Mouse (Mus musculus): Measurements from ENCODE around the gene Cfap65. TPM values are rescaled to one million over a fixed set of nuclear protein-coding genes. Genes with fewer than 3 reads are reported as not detected.

Cfap65 gene
- not detected for total RNA-seq (2023)

DNA sequence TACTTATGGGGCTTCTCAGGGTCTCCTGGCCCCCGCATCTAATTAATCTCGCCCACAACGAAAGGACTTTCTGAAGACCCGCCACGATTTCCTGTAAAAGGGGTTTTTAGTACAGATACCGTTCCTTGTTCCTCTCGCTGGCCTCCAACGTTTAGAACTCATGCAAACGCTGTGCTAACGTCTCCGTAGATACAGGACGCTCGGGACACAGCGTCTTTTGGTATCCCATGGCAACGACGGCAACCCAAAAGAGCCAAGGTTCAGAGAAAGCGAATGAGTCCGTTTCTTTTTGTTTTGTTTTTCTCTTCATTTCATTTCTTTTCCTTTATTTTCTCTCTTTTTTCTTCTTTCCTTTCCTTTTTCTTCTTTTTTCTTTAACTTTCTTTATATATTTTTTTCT, at the start of gene Cfap65:
TSS of gene Cfap65 (minus strand) at position 198 of the 400 bp plus-strand sequence.

DNA sequence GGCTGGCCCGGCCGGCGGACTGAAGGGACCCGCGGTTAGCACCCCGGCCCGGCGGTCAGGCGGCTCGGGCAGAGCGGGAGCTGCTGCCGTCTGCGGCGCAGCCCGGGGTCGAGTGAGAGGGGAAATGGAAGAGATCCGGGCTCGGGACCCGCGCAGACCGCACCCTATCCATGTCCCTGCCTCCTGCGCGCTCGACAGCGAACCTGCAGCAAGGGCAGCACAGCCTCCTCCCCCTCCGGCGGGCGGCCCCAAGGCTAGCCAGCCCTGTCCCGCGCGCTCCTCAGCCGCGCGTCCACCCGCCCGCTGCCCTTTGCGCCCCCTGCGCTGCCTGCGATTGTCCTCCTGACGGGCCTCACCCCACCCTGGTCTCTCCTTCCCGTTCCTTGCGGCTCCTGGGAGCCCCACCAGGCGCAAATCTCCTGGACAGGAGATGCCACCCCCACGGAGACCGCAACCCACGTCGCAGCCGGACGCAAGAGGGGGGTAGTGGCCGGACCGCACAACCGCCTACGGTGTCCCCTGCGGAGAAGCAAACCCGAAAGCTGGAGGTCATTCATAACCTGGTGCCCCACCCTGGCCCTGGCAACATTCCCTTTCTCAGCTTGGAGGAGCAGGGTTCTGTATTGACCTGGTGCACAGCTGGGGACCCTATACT, 16.3 kb upstream of the Cfap65 start, which contains the start of gene Ihh:
TSS of gene Ihh (minus strand) at position 117 of the 655 bp plus-strand sequence.

DNA sequence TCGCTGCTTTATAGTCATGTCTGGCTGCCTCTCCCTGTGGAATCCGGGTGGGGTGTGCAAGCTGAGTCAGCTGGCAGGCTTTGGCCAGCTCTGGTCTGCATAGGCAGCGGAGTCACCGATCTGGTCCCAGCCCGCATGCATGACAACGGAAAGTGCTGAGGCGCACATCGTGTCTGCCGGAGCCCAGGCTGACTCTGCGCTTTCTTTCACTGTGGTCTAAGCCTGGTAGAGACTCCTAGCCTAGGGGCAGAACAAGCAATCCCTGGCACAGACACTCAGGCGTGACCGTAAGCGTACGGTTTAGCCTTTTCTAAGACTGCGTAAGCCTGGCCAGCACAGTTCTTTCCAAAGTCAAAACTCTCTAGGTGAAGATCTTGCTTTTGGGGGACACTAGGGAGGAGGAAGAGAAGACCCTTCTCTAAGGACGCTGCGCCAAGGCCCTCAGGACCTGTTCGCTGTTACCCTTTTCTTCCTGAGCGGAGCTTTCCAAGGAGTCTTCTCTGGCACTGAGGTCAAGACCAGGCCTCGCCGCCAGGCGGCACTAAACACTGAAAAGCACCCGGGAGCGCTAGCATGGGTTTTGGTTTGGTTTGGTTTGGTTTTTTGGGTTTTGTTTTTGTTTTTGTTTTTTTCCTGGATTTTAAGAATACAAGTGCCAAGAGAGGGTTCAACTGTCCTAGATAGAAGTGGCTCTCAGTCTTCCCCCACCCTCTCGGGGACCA, 42.1 kb downstream of the Cfap65 start, which contains the start of gene Cryba2:
TSS of gene Cryba2 (minus strand) at position 10 of the 722 bp plus-strand sequence.

GRCm38 (mm10) chr1:74885369-74886042, 49.9 kb downstream of the Cfap65 start, which contains the start of gene Fev:
Gene Fev, minus strand, starts transcription at chr1:74885419.

DNA sequence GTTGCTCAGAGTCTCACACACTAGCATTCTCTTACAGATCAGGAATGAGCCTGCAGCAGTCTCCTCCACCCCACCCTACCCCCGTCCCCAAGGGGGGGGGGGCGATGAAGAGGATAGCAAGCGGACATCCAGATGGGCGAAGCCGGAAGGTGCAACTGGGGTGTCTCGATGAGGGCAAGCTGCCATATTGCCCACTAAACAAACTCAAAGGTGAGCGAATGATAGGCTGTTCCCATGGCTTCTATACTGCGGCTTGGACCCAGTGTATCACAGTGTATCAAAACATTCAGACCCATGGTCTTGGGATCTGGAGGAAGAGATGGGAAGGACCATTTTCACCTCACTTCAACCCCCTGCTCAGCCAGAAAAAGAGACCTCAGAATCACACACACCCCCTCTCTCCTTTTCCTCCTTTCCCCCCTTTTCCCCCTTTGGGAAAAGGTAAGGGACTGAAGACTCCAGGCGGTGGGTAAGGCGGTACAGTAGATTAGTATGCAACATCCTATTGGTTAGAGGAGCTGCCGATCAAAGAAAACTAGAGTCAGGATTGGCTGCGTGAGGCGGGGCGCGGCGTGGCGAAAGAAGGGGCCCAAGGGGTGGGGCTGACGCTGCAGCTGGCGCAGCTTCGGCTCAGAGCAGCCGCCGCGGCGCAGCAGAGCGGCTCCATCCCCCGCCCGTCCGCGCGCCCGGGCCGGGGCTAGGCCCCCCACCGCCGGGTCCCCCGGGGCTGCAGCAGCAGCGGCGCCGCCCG, 80.9 kb downstream of the Cfap65 start, which contains the start of gene Cdk5r2:
TSS of gene Cdk5r2 (plus strand) at position 629 of the 751 bp plus-strand sequence.

Other genes with a start within 250 kb of the Cfap65 start
- gene Cyp27a1, start 222.0 kb downstream of the Cfap65 start, total RNA-seq (2023): 10 to 100 TPM; 16.2 to 18.0 TPM
- gene Prkag3, start 186.4 kb downstream of the Cfap65 start, total RNA-seq (2023): not detected
- not detected for gene Wnt6, start 163.7 kb downstream of the Cfap65 start, total RNA-seq (2023)
- 1 to 10 TPM; 2.2 to 3.0 TPM for gene Wnt10a, start 144.1 kb downstream of the Cfap65 start, total RNA-seq (2023)
- not detected for gene Cdk5r2, start 80.7 kb downstream of the Cfap65 start, total RNA-seq (2023)
- gene Fev, start 50.2 kb downstream of the Cfap65 start, total RNA-seq (2023): not detected
- gene Cryba2, start 42.5 kb downstream of the Cfap65 start, total RNA-seq (2023): not detected
- gene Ihh, start 16.1 kb upstream of the Cfap65 start, total RNA-seq (2023): under 1 TPM in 1 of 2 experiments, not detected in 1; 0.49 TPM
- gene Nhej1, start 189.6 kb upstream of the Cfap65 start, total RNA-seq (2023): 1 to 10 TPM; 4.0 to 5.6 TPM
- gene Slc23a3, start 198.3 kb upstream of the Cfap65 start, total RNA-seq (2023): 1 to 10 TPM in 1 of 2 experiments, under 1 TPM in 1; 0.89 to 2.5 TPM
- 100 to 1,000 TPM; 106 to 109 TPM for gene Cnppd1, start 207.1 kb upstream of the Cfap65 start, total RNA-seq (2023)
- gene Retreg2, start 207.2 kb upstream of the Cfap65 start, total RNA-seq (2023): 10 to 100 TPM; 70.5 to 94.6 TPM
- gene Zfand2b, start 233.0 kb upstream of the Cfap65 start, total RNA-seq (2023): 10 to 100 TPM; 50.4 TPM
- 1 to 10 TPM; 3.9 to 5.2 TPM for gene Abcb6, start 244.8 kb upstream of the Cfap65 start, total RNA-seq (2023)

Data from B cell, adult 67 days (primary cell).